Mouse (Mus musculus): ENCODE measurements around the gene Rpsa. TPM values are rescaled to one million over a fixed set of nuclear protein-coding genes. Genes with fewer than 3 reads are reported as not detected.

Rpsa gene
- polyA plus RNA-seq, 1 experiment from 2014 or later = 1,180 TPM

DNA sequence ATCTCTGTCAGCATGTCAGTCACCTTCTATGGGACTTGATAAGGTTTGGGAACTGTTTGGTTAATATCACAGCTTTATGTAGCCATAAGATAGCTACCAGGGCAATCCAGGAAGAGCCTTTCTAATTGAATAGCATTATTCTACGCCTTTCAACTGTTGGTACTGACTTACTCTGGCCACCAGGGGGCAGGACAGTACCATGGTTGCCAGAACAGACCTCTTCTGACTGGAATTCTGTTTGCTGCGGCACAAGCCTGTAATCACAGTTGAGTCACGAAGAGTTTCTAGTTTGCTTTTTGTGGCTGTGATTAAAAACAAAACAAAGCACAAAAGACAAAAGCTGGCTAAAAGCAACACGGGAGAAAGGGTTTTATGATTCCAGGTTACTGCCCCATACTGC is 13.2 kb downstream of the Rpsa start:
- H3K4me1 ChIP-seq (replicated peaks; ENCODE audit: control insufficient read depth, insufficient read depth, low read length) = no peaks in the 10 kb centered on the region
- no peak overlapping the region for H3K27ac ChIP-seq
- WGBS = 11% methylated on average over 4 of the region's 4 CpGs
- no peaks in the 10 kb centered on the region for H3K9me3 ChIP-seq (ENCODE audit: control insufficient read depth, low read length)
- H3K4me2 ChIP-seq (replicated peaks) = no peak overlapping the region
- H3K4me3 ChIP-seq (replicated peaks; ENCODE audit: low read length) = no peak overlapping the region
- H3K9ac ChIP-seq = no peak overlapping the region
- H3K27me3 ChIP-seq (ENCODE audit: control insufficient read depth, insufficient read depth, low read length) = no peaks in the 10 kb centered on the region
- no peaks in the 10 kb centered on the region for H3K36me3 ChIP-seq (replicated peaks; ENCODE audit: control insufficient read depth, insufficient read depth)
- ATAC-seq (ENCODE audit: low FRiP score) (peak; percentile 81), DNase-seq (ENCODE audit: low spot score) (peak; percentile 90)

DNA sequence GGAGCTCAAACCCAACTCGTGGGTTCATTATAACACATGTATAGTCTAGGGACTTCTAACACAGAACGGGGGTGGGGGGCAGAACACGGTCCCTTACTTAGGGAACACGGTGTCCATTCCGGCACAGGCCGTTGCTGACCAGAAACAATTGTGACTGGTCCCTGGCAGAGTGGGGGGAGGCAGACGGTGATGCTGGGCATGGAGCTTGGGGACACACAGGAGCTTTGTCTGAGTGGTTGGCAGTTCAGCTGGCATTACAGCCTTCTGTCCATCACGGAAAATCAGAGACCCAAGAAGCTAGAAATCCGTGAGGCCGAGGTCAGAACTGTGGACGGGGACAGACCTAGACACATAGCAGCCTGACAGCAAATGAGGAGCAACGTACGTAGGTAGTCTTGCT is 17.0 kb downstream of the Rpsa start:
- DNase-seq (ENCODE audit: low spot score) (no peak), ATAC-seq (ENCODE audit: low FRiP score) (no peak)
- Histone ChIP-seq H3K36me3 (replicated peaks; ENCODE audit: control insufficient read depth, insufficient read depth) (no peaks in the 10 kb centered on the region), H3K4me1 (replicated peaks; ENCODE audit: control insufficient read depth, insufficient read depth, low read length) (no peaks in the 10 kb centered on the region), H3K27me3 (ENCODE audit: control insufficient read depth, insufficient read depth, low read length) (no peaks in the 10 kb centered on the region), H3K27ac (no peak overlapping the region), H3K9ac (no peak overlapping the region), H3K4me2 (replicated peaks) (no peak overlapping the region), H3K4me3 (replicated peaks; ENCODE audit: low read length) (no peak overlapping the region), H3K9me3 (ENCODE audit: control insufficient read depth, low read length) (no peaks in the 10 kb centered on the region)
- 87% methylated on average over 13 of the region's 13 CpGs for WGBS

DNA sequence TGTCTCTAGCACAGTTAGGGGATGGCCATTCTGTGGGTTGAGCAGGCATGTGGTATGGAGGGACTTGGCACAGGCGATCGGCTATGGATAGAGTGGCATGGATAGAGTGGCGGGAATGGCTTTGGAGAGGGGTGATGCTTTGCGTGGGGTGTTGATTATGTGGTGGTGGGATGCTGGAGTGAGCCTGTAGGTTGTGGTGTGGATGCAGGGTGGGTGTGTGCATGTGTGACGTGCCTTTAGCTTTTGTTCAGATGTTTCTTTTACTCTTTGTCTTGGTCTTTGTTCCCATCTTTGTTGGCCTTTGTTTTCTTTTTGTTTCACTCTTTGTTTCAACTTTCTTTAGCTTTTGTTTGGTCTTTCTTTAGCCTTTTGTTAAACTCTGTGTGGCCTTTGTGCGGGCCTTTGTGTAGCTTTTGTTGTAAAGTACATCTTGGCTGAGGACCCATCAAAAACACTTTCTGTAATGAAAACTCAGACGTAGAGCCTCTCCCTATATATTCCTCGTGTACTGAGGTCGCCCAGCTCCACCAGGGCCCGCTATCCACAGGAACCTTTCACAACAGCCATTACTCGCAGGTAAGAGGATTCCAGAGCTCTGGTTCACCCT is 21.8 kb downstream of the Rpsa start, which contains the start of gene Mobp:
TSS of gene Mobp (plus strand) at position 486 of the 607 bp plus-strand sequence.
- Histone ChIP-seq H3K4me3 (replicated peaks; ENCODE audit: low read length) (no peak within 1 kb of the TSS), H3K36me3 (replicated peaks; ENCODE audit: control insufficient read depth, insufficient read depth) (no peaks in the 10 kb centered on the region), H3K9ac (no peak within 1 kb of the TSS), H3K9me3 (ENCODE audit: control insufficient read depth, low read length) (no peaks in the 10 kb centered on the region), H3K27me3 (ENCODE audit: control insufficient read depth, insufficient read depth, low read length) (no peaks in the 10 kb centered on the region), H3K4me2 (replicated peaks) (no peak within 1 kb of the TSS), H3K4me1 (replicated peaks; ENCODE audit: control insufficient read depth, insufficient read depth, low read length) (no peaks in the 10 kb centered on the region), H3K27ac (no peak within 1 kb of the TSS)
- ATAC-seq (ENCODE audit: low FRiP score) (no peak), DNase-seq (ENCODE audit: low spot score) (no peak)
- WGBS = 24% methylated on average over 11 of the region's 11 CpGs

DNA sequence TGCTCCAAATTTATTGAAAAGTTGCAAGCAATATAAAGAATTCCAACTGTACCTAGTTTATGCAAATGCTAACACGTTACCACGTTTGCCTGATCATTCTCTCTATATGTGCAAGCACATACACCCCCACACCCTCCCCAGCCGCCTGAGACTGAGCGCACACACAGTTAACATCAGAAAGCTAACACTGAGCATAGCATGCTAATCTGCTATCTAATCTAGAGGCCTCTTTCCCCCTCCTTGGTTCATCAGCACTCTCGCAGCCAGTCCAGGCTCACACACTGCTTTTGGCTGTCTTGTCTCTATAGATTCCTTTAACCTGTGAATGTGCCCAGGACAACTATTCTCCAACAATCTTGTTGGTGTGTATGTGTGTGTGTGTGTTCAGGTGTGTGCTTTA is 23.7 kb downstream of the Rpsa start:
- Histone ChIP-seq H3K27ac (no peak overlapping the region), H3K36me3 (replicated peaks; ENCODE audit: control insufficient read depth, insufficient read depth) (no peaks in the 10 kb centered on the region), H3K4me2 (replicated peaks) (no peak overlapping the region), H3K9ac (no peak overlapping the region), H3K27me3 (ENCODE audit: control insufficient read depth, insufficient read depth, low read length) (no peaks in the 10 kb centered on the region), H3K4me1 (replicated peaks; ENCODE audit: control insufficient read depth, insufficient read depth, low read length) (no peaks in the 10 kb centered on the region), H3K9me3 (ENCODE audit: control insufficient read depth, low read length) (no peaks in the 10 kb centered on the region), H3K4me3 (replicated peaks; ENCODE audit: low read length) (no peak overlapping the region)
- no peak for DNase-seq (ENCODE audit: low spot score)
- ATAC-seq (ENCODE audit: low FRiP score) = no peak
- WGBS = 83% methylated on average over 5 of the region's 5 CpGs

DNA sequence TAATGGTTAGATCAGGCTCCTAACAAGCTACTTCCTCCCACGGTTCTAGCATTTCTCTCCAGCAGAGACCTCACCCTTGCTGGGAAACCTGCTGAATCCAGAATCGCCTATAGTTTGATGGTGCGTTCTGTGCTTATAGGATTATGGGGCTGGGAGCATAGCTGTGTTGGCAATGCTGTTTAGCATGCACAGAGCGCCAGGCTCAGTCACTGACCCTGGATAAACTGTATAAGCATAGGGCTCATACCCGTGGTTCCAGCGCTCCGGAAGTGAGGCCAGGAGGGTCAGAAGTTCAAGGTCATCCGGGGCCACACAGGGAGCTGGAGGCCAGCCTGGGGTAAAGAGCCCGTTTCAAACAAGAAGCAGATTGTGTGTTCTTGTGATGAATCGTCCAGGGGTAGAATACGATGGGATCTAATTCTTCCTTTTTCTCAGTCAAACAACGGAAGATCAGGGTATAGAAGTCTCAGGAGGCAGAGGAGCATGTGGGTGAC is 24.5 kb downstream of the Rpsa start:
- no peak overlapping the region for H3K9ac ChIP-seq
- H3K27me3 ChIP-seq (ENCODE audit: control insufficient read depth, insufficient read depth, low read length) = no peaks in the 10 kb centered on the region
- WGBS = 76% methylated on average over 12 of the region's 12 CpGs

DNA sequence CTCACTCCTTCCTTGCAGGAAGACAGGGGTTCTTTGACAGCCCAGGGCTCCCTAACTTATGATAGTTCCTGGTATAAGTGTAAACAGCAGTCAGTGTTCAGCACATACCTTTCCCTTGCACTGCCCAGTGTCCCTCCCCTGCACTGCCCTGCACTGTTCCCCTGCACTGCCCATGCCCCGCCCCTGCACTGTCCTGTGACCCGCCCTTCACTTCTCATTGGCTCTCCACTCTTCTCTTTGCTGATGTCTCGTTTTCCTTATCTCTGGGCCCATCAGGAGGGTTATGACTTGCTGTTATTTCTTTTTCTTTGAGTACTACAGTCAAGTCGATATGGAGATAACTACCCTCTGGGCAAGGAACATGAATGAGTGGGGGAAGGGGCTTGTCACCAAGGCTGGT is 30.6 kb downstream of the Rpsa start:
- DNase-seq (ENCODE audit: low spot score) (no peak), ATAC-seq (ENCODE audit: low FRiP score) (no peak)
- H3K4me3 ChIP-seq (replicated peaks; ENCODE audit: low read length) = no peak overlapping the region
- H3K9ac ChIP-seq = no peak overlapping the region
- no peaks in the 10 kb centered on the region; the same call in 1 of the 2 replicates for H3K4me1 ChIP-seq (replicated peaks; ENCODE audit: control insufficient read depth, insufficient read depth, low read length)
- no peak overlapping the region for H3K4me2 ChIP-seq (replicated peaks)
- no peaks in the 10 kb centered on the region for H3K27me3 ChIP-seq (ENCODE audit: control insufficient read depth, insufficient read depth, low read length)
- WGBS = 40% methylated on average over 4 of the region's 4 CpGs
- H3K36me3 ChIP-seq (replicated peaks; ENCODE audit: control insufficient read depth, insufficient read depth) = no peaks in the 10 kb centered on the region
- H3K9me3 ChIP-seq (ENCODE audit: control insufficient read depth, low read length) = no peaks in the 10 kb centered on the region
- peak overlapping the region; percentile 28; the same call in 1 of the 2 replicates for H3K27ac ChIP-seq

More for the DNA sequence above, 24.5 kb downstream of the Rpsa start:
- H3K27ac ChIP-seq = no peak overlapping the region
- DNase-seq (ENCODE audit: low spot score) (no peak), ATAC-seq (ENCODE audit: low FRiP score) (no peak)
- H3K4me3 ChIP-seq (replicated peaks; ENCODE audit: low read length) = no peak overlapping the region
- H3K36me3 ChIP-seq (replicated peaks; ENCODE audit: control insufficient read depth, insufficient read depth) = no peaks in the 10 kb centered on the region
- no peaks in the 10 kb centered on the region for H3K4me1 ChIP-seq (replicated peaks; ENCODE audit: control insufficient read depth, insufficient read depth, low read length)
- H3K9me3 ChIP-seq (ENCODE audit: control insufficient read depth, low read length) = no peaks in the 10 kb centered on the region
- H3K4me2 ChIP-seq (replicated peaks) = no peak overlapping the region

DNA sequence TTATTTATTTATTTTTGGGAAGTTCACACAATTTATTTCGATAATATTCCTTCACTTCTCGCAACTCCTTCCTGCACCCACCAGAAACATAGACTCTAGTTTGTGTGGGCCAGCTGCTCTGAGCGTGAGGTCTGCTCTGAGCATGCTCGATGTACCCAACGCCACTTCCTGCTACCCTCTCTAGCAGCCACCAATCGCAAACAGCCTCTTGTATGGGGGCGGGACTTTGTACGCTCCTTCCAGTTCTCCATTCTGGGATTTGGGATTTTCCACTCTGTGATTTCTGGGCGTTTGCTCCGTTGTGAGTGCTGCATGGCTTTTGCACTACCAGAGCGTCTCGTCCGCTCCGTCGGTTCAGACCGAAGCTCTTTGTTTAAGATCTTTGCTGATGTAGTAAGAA is 36.4 kb downstream of the Rpsa start:
- H3K4me3 ChIP-seq (replicated peaks; ENCODE audit: low read length) = no peak overlapping the region
- 81% methylated on average over 16 of the region's 16 CpGs for WGBS
- H3K36me3 ChIP-seq (replicated peaks; ENCODE audit: control insufficient read depth, insufficient read depth) = no peaks in the 10 kb centered on the region
- ATAC-seq (ENCODE audit: low FRiP score) (no peak), DNase-seq (ENCODE audit: low spot score) (no peak)
- no peak overlapping the region for H3K27ac ChIP-seq
- no peaks in the 10 kb centered on the region for H3K27me3 ChIP-seq (ENCODE audit: control insufficient read depth, insufficient read depth, low read length)
- no peak overlapping the region for H3K9ac ChIP-seq
- no peaks in the 10 kb centered on the region for H3K4me1 ChIP-seq (replicated peaks; ENCODE audit: control insufficient read depth, insufficient read depth, low read length)
- no peaks in the 10 kb centered on the region for H3K9me3 ChIP-seq (ENCODE audit: control insufficient read depth, low read length)
- no peak overlapping the region for H3K4me2 ChIP-seq (replicated peaks)

DNA sequence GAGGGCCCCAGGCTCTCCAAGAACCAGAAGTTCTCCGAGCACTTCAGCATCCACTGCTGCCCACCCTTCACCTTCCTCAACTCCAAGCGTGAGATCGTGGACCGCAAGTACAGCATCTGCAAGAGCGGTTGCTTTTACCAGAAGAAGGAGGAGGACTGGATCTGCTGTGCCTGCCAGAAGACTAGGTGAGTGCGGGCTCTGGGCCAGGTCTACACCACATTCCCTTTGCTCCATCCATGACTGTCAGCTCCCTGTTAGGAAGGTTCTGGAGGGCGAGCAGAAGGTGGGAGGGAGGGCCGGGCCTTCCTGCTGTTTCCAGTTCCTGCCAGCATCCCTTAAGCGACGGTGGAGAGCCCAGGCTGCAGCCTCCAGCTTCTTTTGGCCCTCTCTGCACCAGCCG is 40.3 kb downstream of the Rpsa start:
- no peak overlapping the region for H3K4me3 ChIP-seq (replicated peaks; ENCODE audit: low read length)
- H3K9me3 ChIP-seq (ENCODE audit: control insufficient read depth, low read length) = no peaks in the 10 kb centered on the region
- no peaks in the 10 kb centered on the region for H3K36me3 ChIP-seq (replicated peaks; ENCODE audit: control insufficient read depth, insufficient read depth)
- DNase-seq (ENCODE audit: low spot score) (no peak), ATAC-seq (ENCODE audit: low FRiP score) (no peak)
- no peak overlapping the region for H3K27ac ChIP-seq
- H3K4me2 ChIP-seq (replicated peaks) = no peak overlapping the region
- 64% methylated on average over 11 of the region's 11 CpGs for WGBS
- H3K9ac ChIP-seq = no peak overlapping the region
- no peaks in the 10 kb centered on the region for H3K27me3 ChIP-seq (ENCODE audit: control insufficient read depth, insufficient read depth, low read length)
- H3K4me1 ChIP-seq (replicated peaks; ENCODE audit: control insufficient read depth, insufficient read depth, low read length) = no peaks in the 10 kb centered on the region

DNA sequence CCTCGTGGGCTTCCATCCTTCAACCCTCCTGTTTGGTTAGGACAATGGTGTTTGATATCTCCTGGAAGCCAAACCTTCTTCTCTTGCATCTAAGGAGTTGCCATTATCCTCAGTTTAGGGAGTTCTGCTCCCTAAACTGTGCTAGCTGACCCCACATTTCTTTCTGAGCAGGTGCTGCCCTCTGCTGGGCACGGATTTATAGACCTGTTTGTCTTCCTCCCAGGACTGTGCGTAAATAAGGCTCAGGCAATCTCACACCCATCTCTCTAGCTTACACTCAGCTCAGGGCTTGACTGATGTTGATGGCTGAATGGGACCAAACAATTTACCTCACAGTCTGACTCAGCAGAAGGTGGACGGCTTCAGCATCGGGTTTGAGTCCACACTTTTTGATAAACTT is 43.8 kb downstream of the Rpsa start:
- H3K9me3 ChIP-seq (ENCODE audit: control insufficient read depth, low read length) = no peaks in the 10 kb centered on the region
- no peaks in the 10 kb centered on the region for H3K27me3 ChIP-seq (ENCODE audit: control insufficient read depth, insufficient read depth, low read length)
- ATAC-seq (ENCODE audit: low FRiP score) (no peak), DNase-seq (ENCODE audit: low spot score) (peak; percentile 75)
- no peak overlapping the region for H3K27ac ChIP-seq
- H3K36me3 ChIP-seq (replicated peaks; ENCODE audit: control insufficient read depth, insufficient read depth) = no peaks in the 10 kb centered on the region
- 44% methylated on average over 5 of the region's 5 CpGs for WGBS
- H3K4me1 ChIP-seq (replicated peaks; ENCODE audit: control insufficient read depth, insufficient read depth, low read length) = no peaks in the 10 kb centered on the region
- no peak overlapping the region for H3K4me2 ChIP-seq (replicated peaks)
- no peak overlapping the region for H3K9ac ChIP-seq
- no peak overlapping the region for H3K4me3 ChIP-seq (replicated peaks; ENCODE audit: low read length)

Measured in hindbrain, embryonic 14.5 days (tissue).